Mouse (Mus musculus) monocyte, adult 5-6 weeks (primary cell): ENCODE measurements around the gene R3hdm4. TPM values are rescaled to one million over a fixed set of nuclear protein-coding genes. Genes with fewer than 3 reads are reported as not detected.
"Not testable (repeated sequence)": the region's sequence is repeated elsewhere in the genome, so short reads cannot be mapped to it uniquely, and the experiment has no call there.

Source experiments
- ATAC-seq: fragments of 153-309, 156-312 bp; replicated peaks from 2 replicates; pipeline ENCODE4 v1.8.0; 2017; ENCODE audit warnings: mild to moderate bottlenecking; ENCODE audit not compliant: low TSS enrichment, insufficient number of reproducible peaks, severe bottlenecking, poor library complexity, low FRiP score
- total RNA-seq: library from RNA; stranded (forward); fragments of 200-1000, 200-491, 200-594 nt; gene quantifications from 3 replicates; pipeline ENCODE4 v1.2.3, GENCODE M21; 2017

Gene R3hdm4
- 23.4 to 53.8 TPM (median 35.4 TPM) in 3 replicates for total RNA-seq

DNA sequence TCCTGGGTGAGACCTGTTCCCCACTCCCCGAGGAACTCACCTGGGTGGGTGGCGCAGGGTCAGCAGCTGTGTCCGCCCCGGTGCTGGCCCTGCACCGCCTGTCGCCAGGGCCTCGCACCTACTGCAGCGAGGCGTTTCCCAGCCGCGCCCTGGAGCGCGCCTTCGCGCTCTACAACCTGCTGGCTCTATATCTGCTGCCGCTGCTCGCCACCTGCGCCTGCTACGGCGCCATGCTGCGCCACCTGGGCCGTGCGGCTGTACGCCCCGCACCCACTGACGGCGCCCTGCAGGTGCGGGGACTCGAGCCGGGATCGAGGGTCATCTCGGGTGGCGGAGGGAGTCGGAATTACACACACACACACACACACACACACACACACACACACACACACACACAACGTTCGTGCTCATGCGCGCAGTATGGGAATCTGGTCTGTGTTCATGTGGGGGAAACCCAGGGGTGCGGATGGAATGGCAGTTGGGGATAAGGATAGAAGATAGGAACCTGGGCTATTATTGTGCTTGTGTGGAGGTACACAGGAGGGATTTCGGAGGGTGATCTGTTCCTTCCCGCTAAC is at the start of gene R3hdm4:
Gene R3hdm4, minus strand, starts transcription at position 251 of the 578 bp plus-strand sequence.
- ATAC-seq: no peak

DNA sequence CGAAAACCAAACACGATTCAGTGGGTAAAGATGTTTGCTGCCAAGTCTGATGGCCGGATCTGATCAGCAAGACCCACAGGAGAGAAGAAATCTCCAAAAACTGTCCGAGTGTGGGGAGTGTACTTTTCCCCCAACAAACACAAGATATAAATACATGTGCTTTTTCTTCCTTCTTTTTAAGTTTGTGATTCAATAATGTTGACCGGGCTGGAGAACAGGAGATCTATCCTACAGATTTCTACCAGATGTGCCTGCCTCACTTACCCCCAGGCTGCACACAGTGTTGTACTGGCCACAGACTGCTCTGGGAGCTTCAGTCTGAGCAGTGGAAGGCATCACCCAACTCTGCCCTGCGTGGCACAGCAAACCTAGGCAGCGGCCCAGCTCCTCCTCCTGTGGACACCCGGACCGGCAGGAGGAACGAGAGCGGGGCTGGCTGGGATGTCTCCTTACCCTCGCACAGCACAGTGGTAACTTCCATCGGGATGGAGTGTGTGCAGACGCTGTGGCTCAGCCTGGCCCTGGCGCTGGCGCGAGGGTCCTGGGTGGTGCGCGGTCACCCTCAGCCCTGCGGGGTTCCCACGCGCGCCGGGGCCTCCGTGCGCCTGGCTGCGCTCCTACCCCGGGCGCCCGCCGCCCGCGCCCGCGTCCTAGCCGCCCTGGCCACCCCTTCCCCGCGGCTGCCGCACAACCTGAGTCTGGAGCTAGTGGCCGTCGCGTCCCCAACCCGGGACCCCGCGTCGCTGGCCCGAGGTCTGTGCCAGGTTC is 49.6 kb upstream of the R3hdm4 start, which contains the start of gene Grin3b:
Gene Grin3b, plus strand, starts transcription at position 301 of the 768 bp plus-strand sequence.
- ATAC-seq: no peak

DNA sequence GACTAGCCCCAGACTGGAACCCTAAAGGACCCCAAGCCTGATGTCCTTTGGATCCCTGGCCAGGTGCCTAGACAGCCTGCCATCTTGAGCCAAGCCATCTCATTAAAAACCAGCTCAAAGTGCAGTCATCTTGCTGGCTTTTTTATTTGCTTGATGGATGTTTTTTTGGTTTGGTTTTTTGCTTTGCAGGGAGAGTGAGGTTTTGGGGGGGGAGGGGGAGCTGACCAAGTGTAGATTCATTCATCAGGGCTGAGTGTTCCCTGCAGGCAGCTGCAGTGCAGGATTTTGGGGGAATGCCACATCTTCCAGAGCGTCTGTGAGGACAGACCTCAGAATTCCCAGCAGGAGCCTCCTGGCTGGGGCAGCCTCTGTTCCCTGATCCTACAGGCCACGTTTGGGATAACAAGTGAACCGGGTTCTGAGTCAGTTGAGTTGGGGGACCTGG is 48.1 kb upstream of the R3hdm4 start:
- ATAC-seq: no peak

DNA sequence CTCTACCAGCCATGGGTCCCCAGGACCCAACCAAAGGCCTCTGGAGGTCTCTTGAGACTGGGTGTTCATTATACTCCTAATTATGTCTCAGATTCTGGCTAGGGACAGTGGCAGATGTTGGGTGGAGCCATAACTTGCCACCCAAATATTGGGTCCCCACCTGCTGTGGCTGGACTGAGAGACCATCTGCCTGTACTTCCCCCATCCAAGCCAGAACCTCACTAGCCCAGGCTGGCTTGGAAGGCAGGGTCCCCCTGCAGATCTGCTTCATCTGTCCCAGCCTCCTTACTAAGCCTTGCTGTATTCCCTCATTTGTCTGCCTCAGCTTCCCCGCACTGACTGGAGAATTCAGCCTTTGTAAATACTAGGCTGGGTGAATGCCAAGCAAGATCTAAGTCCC is 47.2 kb upstream of the R3hdm4 start:
- no peak for ATAC-seq

DNA sequence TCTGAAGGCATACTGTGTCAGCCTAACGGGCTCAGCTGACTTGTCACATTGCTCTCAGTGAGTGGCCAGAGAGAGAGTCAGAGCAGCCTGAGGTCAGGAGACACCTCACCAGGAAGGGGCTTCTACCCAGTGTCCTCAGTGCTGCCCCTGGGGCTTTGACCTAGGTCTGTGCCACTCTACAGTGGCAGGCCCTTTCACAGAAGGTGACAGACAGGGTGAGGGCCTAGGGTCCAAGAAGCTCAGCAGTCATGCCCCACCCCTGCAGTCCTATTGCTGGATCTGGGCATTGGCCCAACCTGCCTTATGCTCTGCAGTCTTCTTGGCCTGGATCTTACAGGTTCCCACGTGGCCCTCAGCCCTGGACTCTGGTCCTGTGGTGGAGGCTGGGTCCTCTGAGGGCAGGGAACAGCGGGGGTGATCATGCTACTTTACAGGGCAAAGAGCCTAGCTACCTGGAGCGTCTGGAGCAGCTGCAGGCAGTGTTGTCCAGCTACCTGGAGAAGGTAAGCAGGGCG is 45.9 kb upstream of the R3hdm4 start:
- no peak for ATAC-seq

DNA sequence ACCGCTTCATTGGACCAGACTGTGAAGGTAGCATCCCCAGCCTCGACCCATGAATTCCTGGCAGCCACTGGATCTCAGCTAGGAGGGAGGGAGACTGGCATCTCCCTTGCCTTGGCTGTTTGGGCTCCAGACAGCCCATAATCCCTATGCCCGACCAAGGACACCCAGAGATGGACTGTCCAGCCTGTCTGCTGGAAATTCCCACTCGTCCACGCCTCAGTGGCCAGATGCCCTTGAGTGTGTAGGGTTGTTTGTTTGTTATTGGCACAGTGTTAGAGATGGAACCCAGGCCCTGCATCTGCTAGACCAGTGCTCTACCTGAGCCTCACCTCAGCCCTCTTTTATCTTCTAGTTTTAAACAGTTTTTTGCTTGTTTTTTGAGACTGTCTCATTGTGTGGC is 44.3 kb upstream of the R3hdm4 start:
- no peak for ATAC-seq

DNA sequence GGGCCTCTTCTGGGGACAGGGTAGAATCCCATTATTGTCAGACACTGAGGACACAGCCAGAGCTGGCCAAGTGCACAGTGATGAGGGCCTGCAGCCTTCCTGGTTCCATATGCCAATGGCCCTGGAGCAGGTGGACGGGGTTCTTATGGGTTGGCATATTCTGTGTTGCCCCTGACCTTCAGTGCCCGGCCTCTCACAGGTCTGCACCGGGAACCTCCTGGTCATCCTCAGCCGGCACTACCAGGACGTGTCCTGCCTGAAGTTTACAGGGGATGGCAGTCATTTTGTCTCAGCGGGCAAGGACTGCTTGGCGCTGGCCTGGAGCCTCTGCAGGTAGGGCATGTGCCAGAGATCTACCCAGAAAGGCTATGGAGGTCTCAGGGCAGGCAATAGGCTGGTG is 43.7 kb upstream of the R3hdm4 start:
- ATAC-seq: no peak

DNA sequence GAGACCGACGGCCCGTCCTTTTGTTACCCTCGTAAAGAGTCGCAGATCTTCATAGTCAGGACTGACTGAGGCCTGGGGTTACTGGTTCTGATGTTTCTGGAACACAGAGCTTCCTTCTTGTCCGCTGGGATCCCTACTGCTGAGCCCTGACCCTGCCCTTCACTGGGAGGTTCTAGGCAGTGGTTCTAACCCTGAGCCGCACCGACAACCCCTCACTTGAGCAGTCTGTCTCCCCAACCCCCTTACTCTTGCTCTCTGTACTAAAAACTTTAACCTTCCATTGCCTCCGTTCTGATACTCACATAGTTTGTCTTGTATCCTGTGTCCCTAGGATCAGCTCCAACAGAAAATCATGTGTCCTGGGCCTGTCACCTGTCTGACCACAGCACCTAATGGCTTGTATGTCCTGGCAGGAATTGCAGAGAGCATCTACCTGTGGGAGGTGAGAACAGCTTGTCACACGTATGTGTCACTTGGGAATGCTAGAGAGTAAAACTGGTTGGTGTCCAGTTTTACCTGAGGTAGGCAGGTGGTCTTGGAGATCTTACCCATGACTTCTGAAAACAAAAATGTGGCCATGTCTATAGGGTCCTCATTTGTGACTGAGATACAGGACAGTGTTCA is 39.8 kb upstream of the R3hdm4 start:
- ATAC-seq: no peak

DNA sequence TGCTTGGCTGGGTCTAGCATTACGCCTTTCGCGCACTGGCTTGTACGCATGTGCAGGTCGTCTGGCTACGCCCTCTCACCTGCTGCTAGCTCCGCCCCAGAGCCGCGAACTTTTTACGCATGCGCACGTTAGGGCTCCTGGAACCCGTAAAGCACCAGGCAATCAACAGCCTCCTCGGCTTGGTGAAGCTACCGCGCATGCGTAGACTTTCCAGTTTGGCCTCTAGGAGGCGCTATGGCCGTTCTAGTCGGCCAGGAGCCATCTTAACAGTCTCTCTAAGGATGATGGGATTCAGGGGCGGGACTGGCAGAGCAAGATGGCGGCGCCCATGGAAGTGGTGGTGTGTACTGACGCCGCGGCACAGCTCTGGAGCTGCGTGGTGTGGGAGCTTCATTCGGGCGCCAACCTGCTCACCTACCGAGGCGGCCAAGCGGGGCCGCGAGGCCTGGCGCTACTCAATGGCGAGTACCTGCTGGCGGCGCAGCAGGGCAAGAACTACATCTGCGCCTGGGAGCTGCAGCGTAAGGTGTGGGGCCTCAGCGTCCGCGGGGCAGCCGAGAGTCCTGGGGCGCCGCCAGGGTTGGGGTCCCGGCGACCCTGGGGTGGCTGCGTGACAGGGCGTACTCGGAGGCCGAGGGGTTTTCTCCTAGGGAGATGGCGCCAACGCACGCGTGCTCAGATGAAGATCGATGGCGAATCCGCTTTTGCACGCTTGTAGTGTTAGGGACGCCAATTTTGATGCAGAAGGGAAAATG is 39.0 kb upstream of the R3hdm4 start, which contains the start of gene Wdr18:
Gene Wdr18, plus strand, starts transcription at position 306 of the 755 bp plus-strand sequence.
- ATAC-seq: peak; percentile 85

DNA sequence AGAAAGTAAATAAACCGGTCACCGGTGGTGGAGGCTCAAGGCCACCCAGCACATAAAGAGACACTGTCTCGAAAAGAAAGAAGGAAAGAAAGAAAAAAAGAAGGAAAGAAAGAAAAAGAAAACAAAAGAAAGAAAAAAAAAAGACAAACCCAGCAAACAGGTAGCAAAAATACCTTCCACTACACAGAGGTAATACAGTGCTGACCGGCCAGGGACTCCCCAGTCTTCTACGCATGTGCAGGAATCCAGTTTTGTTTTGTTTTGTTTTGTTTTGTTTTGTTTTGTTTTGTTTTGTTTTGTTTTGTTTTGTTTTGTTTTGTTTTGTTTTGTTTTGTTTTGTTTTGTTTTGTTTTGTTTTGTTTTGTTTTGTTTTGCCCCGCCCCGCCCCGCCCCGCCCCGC is 38.4 kb upstream of the R3hdm4 start:
- not testable (repeated sequence) for ATAC-seq

DNA sequence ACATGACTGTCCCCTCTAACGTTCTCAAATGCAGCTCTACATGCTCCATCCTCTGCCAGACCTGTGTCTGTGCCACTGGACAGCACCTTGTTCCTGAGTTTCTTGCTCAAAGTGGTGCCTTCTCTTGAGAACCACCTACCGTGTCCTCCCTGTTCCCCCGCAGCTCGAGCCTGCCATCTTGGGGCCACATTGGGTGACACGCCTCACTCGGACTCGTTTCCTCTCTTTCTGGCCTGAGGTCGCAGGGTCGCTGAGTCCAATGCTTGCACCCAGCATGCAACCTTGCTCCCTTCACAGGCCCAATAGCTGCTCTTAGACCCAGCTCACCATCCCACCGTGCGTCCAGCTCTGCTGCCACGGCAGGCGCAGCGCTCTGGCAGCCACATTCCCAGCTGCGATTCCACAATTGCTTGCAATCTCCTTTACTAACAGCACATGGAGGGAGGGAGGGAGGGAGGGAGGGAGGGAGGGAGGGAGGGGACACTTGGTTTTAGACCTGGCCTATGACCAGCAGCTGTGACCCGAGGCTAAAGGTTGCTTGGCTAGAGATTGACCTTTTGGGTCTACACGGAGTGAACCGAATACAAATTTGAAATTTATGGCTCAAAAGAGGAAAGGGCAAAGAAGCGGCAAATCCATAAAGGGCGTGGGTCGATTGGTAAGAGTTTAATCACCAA is 37.3 kb upstream of the R3hdm4 start:
- peak; percentile 68 for ATAC-seq

DNA sequence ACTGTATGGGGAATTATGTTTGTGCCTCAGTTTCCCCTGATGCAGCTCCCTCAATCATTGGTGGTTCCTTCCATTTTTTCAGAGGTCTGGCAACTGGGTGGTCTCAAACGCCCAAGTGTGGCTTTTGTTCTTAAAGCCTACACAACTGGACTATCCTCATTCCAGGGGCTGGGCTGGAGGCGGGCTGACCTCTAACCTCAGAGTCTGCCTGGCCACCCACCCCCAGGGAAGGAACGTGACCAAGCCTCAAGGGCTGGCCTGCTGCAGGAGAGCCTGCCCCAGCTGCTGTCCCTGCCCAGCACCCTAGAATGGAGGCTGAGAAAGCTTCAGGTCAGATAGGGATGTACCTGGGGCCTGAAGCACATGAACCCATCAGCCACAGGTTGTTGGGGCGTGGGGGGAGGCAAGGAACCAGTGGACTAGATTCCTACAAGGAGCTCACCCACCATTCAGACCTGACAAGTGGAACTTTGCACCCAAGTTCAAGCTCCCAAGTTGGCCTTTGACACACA is 35.7 kb upstream of the R3hdm4 start:
- no peak for ATAC-seq

DNA sequence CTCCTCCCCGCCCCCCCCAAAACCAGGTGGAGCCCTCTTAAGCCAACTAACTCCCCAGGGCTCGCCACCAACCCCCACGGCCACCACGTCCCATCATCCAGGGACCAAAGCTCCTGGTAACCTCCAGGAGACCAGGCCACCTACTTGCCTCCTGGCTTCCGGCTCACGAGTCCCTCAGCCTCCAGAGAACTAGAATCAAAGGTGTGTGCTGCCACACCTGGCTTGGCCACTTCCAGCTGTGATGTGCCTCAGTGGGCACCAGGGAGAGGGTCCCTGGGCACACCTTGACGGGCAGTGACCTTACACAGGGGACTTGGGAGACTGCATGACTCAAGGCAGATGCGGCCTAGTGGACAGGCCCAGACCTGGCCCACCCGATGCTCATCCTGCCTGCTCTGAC is 34.7 kb upstream of the R3hdm4 start:
- no peak for ATAC-seq

DNA sequence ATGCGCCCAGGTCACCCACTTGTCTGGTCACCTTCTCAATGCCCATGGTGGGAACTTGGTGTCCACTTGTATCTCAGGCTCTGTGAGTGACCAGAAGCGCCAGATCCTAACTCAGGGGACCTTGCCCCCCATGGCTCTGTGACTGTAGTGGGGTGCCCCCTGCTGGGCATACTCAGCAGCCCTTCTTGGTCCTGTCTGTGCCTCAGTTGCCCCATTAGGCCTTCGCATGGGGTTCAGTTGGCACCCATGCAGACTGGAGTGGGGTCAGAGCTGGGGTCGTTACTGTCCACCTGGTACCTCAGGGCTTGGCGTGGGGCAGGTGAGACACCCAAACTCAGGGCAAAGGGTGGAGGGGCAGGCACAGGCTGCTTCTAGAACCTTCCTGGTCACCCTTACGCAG is 32.9 kb upstream of the R3hdm4 start:
- ATAC-seq: no peak

DNA sequence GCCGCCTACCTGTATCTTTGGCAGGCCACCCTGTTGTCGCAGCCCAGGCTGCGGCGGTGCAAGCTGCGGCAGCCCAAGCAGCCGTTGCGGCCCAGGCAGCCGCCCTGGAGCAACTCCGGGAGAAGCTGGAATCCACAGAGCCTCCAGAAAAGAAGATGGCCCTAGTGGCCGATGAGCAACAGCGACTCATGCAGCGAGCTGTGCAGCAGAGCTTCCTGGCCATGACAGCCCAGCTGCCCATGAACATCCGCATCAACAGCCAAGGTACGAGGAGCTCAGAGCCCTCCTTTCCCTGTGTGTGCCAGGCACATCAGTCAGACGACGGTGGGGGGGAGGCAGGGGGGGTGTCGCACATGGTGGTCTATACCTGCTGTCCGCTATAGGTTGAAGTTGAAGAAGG is 29.7 kb upstream of the R3hdm4 start:
- no peak for ATAC-seq

DNA sequence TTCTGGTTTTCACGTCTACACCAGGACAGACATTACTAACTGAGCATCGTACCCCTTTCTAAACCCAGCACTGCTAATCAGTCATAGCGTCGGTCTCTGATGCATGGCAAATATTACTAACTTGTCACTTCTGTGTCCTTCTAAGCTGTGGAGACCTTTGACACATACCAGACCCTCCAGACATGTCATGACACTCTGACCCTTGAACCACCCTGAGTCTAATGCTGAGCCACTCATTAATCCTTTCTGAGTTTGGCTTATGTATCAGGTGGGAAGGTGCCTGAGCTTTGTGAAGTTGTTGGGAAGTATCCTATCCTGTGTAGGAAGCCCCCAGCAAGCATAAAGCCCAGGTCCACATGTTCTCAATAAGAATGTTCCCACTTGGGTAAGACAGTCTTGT is 28.9 kb upstream of the R3hdm4 start:
- ATAC-seq: no peak

DNA sequence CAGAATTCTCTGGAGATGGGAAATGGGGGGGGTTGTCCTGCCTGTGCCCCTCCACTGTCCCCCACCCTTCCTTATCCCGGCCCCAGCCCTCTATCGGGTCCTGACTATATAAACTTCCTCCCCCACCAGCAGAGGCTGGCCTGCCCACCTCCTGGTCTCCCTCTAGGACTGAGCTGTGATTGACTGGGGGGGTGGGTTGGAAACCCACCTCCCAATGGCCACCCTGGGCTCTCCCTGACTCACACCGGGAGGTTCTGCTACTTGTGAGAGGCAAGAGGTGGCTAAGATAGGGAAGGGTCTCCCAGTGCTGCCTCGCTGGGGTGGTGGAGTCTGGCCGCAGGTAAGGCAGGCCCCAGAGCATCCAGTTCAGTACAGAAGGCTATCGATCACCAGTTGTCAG is 26.5 kb upstream of the R3hdm4 start:
- no peak for ATAC-seq

DNA sequence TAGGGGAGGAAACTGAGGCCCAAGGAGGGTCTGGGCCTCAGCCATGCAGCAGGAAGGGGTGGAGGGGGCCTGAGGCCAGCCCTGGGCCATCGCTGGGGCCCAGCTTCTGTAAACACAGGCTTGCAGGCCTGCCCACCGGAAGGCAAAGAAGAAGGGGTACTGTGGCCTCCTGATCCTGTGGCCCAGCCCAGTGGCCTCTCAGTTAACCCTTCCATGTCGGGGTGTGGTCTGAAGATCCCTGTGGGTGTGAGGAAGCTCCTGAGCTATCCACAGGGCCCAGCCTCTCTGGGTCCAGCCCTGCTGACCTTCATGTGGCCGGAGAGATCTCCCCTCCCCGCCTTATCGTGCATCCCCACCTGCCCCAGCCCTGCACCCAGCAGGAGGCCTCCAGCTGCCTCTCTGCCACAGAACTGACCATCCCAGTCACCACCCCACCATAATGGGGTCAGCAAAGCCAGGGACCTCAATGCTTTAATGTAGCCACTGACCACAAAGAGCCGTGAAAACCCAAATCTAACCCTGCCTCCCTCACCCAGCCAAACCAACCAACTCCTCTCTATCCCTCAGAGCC is 25.8 kb upstream of the R3hdm4 start:
- ATAC-seq: peak; percentile 80
